Mouse (Mus musculus): ENCODE measurements at regions not wholly inside any gene's neighbourhood (a gene's known extent, or its start where the extent isn't known, plus 50 kb on each side); places are given as distances from the start of the nearest gene placed in this dataset.
"Not testable (repeated sequence)": the region's sequence is repeated elsewhere in the genome, so short reads cannot be mapped to it uniquely, and the experiment has no call there.

GRCm38 (mm10) chr13:70243598-70244157 is 393.8 kb downstream of the Ice1 start:
- no peak overlapping the region for H3K27ac ChIP-seq (ENCODE audit: control insufficient read depth, insufficient read depth, low read depth, low read length)
- TF ChIP-seq POLR2A (IDR thresholded peaks at IDR 0.05; ENCODE audit: control insufficient read depth, low read depth, low read length) = no peak
- no peaks in the 10 kb centered on the region for H3K27me3 ChIP-seq (ENCODE audit: control insufficient read depth, insufficient read depth, low read length)
- no peak overlapping the region for H3K4me3 ChIP-seq (ENCODE audit: control insufficient read depth, low read depth, low read length)
- H3K36me3 ChIP-seq (ENCODE audit: control insufficient read depth, insufficient read depth, low read length) = no peaks in the 10 kb centered on the region
- no peaks in the 10 kb centered on the region for H3K4me1 ChIP-seq (ENCODE audit: control insufficient read depth, insufficient read depth, low read length)

GRCm38 (mm10) chr13:70260003-70260496 is 377.4 kb downstream of the Ice1 start:
- H3K27ac ChIP-seq (ENCODE audit: control insufficient read depth, insufficient read depth, low read depth, low read length) = no peak overlapping the region
- H3K4me1 ChIP-seq (ENCODE audit: control insufficient read depth, insufficient read depth, low read length) = no peaks in the 10 kb centered on the region
- TF ChIP-seq CTCF (IDR thresholded peaks at IDR 0.05; ENCODE audit: control insufficient read depth, insufficient read depth, insufficient replicate concordance, low read depth, low read length) (no peak), POLR2A (IDR thresholded peaks at IDR 0.05; ENCODE audit: control insufficient read depth, low read depth, low read length) (no peak)
- H3K4me3 ChIP-seq (ENCODE audit: control insufficient read depth, low read depth, low read length) = no peak overlapping the region
- no peaks in the 10 kb centered on the region for H3K27me3 ChIP-seq (ENCODE audit: control insufficient read depth, insufficient read depth, low read length)
- H3K36me3 ChIP-seq (ENCODE audit: control insufficient read depth, insufficient read depth, low read length) = no peaks in the 10 kb centered on the region

DNA sequence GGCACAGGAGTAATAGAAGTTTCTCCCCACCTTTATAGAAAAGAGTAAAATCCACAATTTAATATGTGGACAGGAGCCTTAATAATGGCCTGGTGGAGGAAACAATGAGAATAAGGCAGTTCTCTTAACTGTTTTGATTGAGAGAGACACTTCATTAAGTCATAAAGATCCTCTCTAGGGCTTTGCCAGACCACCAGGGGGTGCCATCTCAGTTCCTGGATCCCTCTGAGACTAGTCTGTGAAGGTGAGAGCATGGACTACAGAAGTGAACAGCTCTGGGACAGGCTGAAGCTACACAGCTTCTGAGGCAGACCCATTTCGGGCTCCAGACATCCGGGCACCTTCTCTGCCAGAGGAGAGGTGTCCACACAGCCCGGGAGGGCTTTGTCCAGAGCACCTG is 373.8 kb downstream of the Ice1 start:
- no peak for TF ChIP-seq POLR2A (IDR thresholded peaks at IDR 0.05; ENCODE audit: control insufficient read depth, low read depth, low read length)
- no peak for TF ChIP-seq CTCF (IDR thresholded peaks at IDR 0.05; ENCODE audit: control insufficient read depth, insufficient read depth, insufficient replicate concordance, low read depth, low read length)
- no peaks in the 10 kb centered on the region for H3K27me3 ChIP-seq (ENCODE audit: control insufficient read depth, insufficient read depth, low read length)

GRCm38 (mm10) chr13:70276884-70277378 is 360.5 kb downstream of the Ice1 start:
- H3K4me3 ChIP-seq (ENCODE audit: control insufficient read depth, low read depth, low read length); H3K27ac ChIP-seq (ENCODE audit: control insufficient read depth, insufficient read depth, low read depth, low read length); H3K36me3 ChIP-seq (ENCODE audit: control insufficient read depth, insufficient read depth, low read length); H3K4me1 ChIP-seq (ENCODE audit: control insufficient read depth, insufficient read depth, low read length); H3K27me3 ChIP-seq (ENCODE audit: control insufficient read depth, insufficient read depth, low read length): not testable (repeated sequence)

More for the DNA sequence above, 373.8 kb downstream of the Ice1 start:
- no peaks in the 10 kb centered on the region for H3K36me3 ChIP-seq (ENCODE audit: control insufficient read depth, insufficient read depth, low read length)
- H3K4me1 ChIP-seq (ENCODE audit: control insufficient read depth, insufficient read depth, low read length) = no peaks in the 10 kb centered on the region
- H3K27ac ChIP-seq (ENCODE audit: control insufficient read depth, insufficient read depth, low read depth, low read length) = no peak overlapping the region
- no peak overlapping the region for H3K4me3 ChIP-seq (ENCODE audit: control insufficient read depth, low read depth, low read length)

- no peaks in the 10 kb centered on the region for H3K36me3 ChIP-seq (ENCODE audit: control insufficient read depth, insufficient read depth, low read length)
- H3K4me1 ChIP-seq (ENCODE audit: control insufficient read depth, insufficient read depth, low read length) = no peaks in the 10 kb centered on the region
- H3K4me3 ChIP-seq (ENCODE audit: control insufficient read depth, low read depth, low read length) = no peak overlapping the region
- H3K27ac ChIP-seq (ENCODE audit: control insufficient read depth, insufficient read depth, low read depth, low read length) = no peak overlapping the region
- TF ChIP-seq POLR2A (IDR thresholded peaks at IDR 0.05; ENCODE audit: control insufficient read depth, low read depth, low read length) = no peak
- TF ChIP-seq CTCF (IDR thresholded peaks at IDR 0.05; ENCODE audit: control insufficient read depth, insufficient read depth, insufficient replicate concordance, low read depth, low read length) = no peak
- H3K27me3 ChIP-seq (ENCODE audit: control insufficient read depth, insufficient read depth, low read length) = no peaks in the 10 kb centered on the region
Observed at GRCm38 (mm10) chr13:70277667-70278591, 359.5 kb downstream of the Ice1 start.

GRCm38 (mm10) chr13:70281051-70281847 is 356.2 kb downstream of the Ice1 start:
- no peaks in the 10 kb centered on the region for H3K36me3 ChIP-seq (ENCODE audit: control insufficient read depth, insufficient read depth, low read length)
- no peak for TF ChIP-seq CTCF (IDR thresholded peaks at IDR 0.05; ENCODE audit: control insufficient read depth, insufficient read depth, insufficient replicate concordance, low read depth, low read length)
- no peak for TF ChIP-seq POLR2A (IDR thresholded peaks at IDR 0.05; ENCODE audit: control insufficient read depth, low read depth, low read length)
- no peak overlapping the region for H3K27ac ChIP-seq (ENCODE audit: control insufficient read depth, insufficient read depth, low read depth, low read length)
- no peaks in the 10 kb centered on the region for H3K27me3 ChIP-seq (ENCODE audit: control insufficient read depth, insufficient read depth, low read length)
- H3K4me1 ChIP-seq (ENCODE audit: control insufficient read depth, insufficient read depth, low read length) = no peaks in the 10 kb centered on the region
- H3K4me3 ChIP-seq (ENCODE audit: control insufficient read depth, low read depth, low read length) = no peak overlapping the region

GRCm38 (mm10) chr13:70282731-70283130 is 354.7 kb downstream of the Ice1 start:
- no peak overlapping the region for H3K27ac ChIP-seq (ENCODE audit: control insufficient read depth, insufficient read depth, low read depth, low read length)
- H3K4me3 ChIP-seq (ENCODE audit: control insufficient read depth, low read depth, low read length) = no peak overlapping the region
- no peaks in the 10 kb centered on the region for H3K27me3 ChIP-seq (ENCODE audit: control insufficient read depth, insufficient read depth, low read length)
- no peaks in the 10 kb centered on the region for H3K36me3 ChIP-seq (ENCODE audit: control insufficient read depth, insufficient read depth, low read length)
- TF ChIP-seq CTCF (IDR thresholded peaks at IDR 0.05; ENCODE audit: control insufficient read depth, insufficient read depth, insufficient replicate concordance, low read depth, low read length) (no peak), POLR2A (IDR thresholded peaks at IDR 0.05; ENCODE audit: control insufficient read depth, low read depth, low read length) (no peak)
- H3K4me1 ChIP-seq (ENCODE audit: control insufficient read depth, insufficient read depth, low read length) = no peaks in the 10 kb centered on the region
